Mouse (Mus musculus): ENCODE data around the gene Muc4. TPM values are rescaled to one million over a fixed set of nuclear protein-coding genes. Genes with fewer than 3 reads are reported as not detected.

Muc4 gene
- total and polyA plus RNA-seq, 3 experiments, result not detected

- TF ChIP-seq ELF1 (IDR thresholded peaks at IDR 0.05; ENCODE audit: low read depth, low read length), result no peak
- TF ChIP-seq RCOR1 (IDR thresholded peaks at IDR 0.05; ENCODE audit: low read depth, low read length), result no peak
- TF ChIP-seq E2F4 (IDR thresholded peaks at IDR 0.05; ENCODE audit: borderline replicate concordance, low read depth, low read length), result no peak
- no peak for TF ChIP-seq CTCF (IDR thresholded peaks at IDR 0.05 in 2 of 3, conservative IDR thresholded peaks at IDR 0.05 in 1 of 3; ENCODE audit: control insufficient read depth in 1 of 3, insufficient read depth in 1 of 3, low read depth in 2 of 3, low read length in 3 of 3, poor library complexity in 1 of 3, severe bottlenecking in 1 of 3)
- no peak for TF ChIP-seq KAT2A (conservative IDR thresholded peaks at IDR 0.05; ENCODE audit: low read depth, low read length)
- TF ChIP-seq NELFE (IDR thresholded peaks at IDR 0.05; ENCODE audit: low read depth, low read length), result no peak
- TF ChIP-seq UBTF (IDR thresholded peaks at IDR 0.05; ENCODE audit: borderline replicate concordance, insufficient read depth, low read depth, low read length), result no peak
- no peak for TF ChIP-seq GABPA (IDR thresholded peaks at IDR 0.05; ENCODE audit: low read depth, low read length)
- no peak for TF ChIP-seq ZMIZ1 (IDR thresholded peaks at IDR 0.05; ENCODE audit: low read depth, low read length)
- TF ChIP-seq MYB (IDR thresholded peaks at IDR 0.05; ENCODE audit: low read depth, low read length), result no peak
- no peak for TF ChIP-seq JUND (IDR thresholded peaks at IDR 0.05; ENCODE audit: low read depth, low read length)
- TF ChIP-seq MEF2A (IDR thresholded peaks at IDR 0.05; ENCODE audit: extremely low read depth, insufficient replicate concordance, low read depth, low read length, poor library complexity, severe bottlenecking), result no peak
- TF ChIP-seq MYC (IDR thresholded peaks at IDR 0.05; ENCODE audit: low read depth, low read length), result no peak
- Histone ChIP-seq H3K79me2 (ENCODE audit: control insufficient read depth, insufficient read depth, low read length, poor library complexity) (no peaks in the 10 kb centered on the region), H3K4me1 (ENCODE audit: control insufficient read depth in 1 of 2, insufficient read depth in 2 of 2, low read length in 2 of 2) (no peaks in the 10 kb centered on the region), H3K4me3 (ENCODE audit: control insufficient read depth in 1 of 2, insufficient read depth in 1 of 2, low read depth in 2 of 2, low read length in 2 of 2) (no peak overlapping the region), H3K27me3 (ENCODE audit: control insufficient read depth in 1 of 2, insufficient read depth in 2 of 2, low read length in 2 of 2) (peaks cover under 1 to 9% of the 10 kb centered on the region in 2 experiments), H3K27ac (ENCODE audit: control insufficient read depth, low read depth, low read length) (no peak overlapping the region), H3K36me3 (ENCODE audit: control insufficient read depth in 1 of 2, insufficient read depth in 2 of 2, low read length in 2 of 2) (no peaks in the 10 kb centered on the region), H3K9me3 (replicated peaks; ENCODE audit: insufficient read depth, low read length) (no peaks in the 10 kb centered on the region), H3K9ac (ENCODE audit: control insufficient read depth, low read depth, low read length, poor library complexity, severe bottlenecking) (no peak overlapping the region)
- DNase-seq (ENCODE audit: low read depth, low spot score), result no peak
Measured at GRCm38 (mm10) chr16:32790056-32790455, 54.4 kb downstream of the Muc4 start.

- Histone ChIP-seq H3K27ac (ENCODE audit: control insufficient read depth, low read depth, low read length) (no peak overlapping the region), H3K9me3 (replicated peaks; ENCODE audit: insufficient read depth, low read length) (no peaks in the 10 kb centered on the region), H3K79me2 (ENCODE audit: control insufficient read depth, insufficient read depth, low read length, poor library complexity) (no peaks in the 10 kb centered on the region), H3K27me3 (ENCODE audit: control insufficient read depth in 1 of 2, insufficient read depth in 2 of 2, low read length in 2 of 2) (peaks cover 0 to 4% of the 10 kb centered on the region in 2 experiments; a peak in 3 of 4 replicates), H3K9ac (ENCODE audit: control insufficient read depth, low read depth, low read length, poor library complexity, severe bottlenecking) (no peak overlapping the region), H3K4me1 (ENCODE audit: control insufficient read depth in 1 of 2, insufficient read depth in 2 of 2, low read length in 2 of 2) (no peaks in the 10 kb centered on the region), H3K4me3 (ENCODE audit: control insufficient read depth in 1 of 2, insufficient read depth in 1 of 2, low read depth in 2 of 2, low read length in 2 of 2) (no peak overlapping the region), H3K36me3 (ENCODE audit: control insufficient read depth in 1 of 2, insufficient read depth in 2 of 2, low read length in 2 of 2) (no peaks in the 10 kb centered on the region; a peak in 1 of 4 replicates)
- peak; percentile 30 for DNase-seq (ENCODE audit: low read depth, low spot score)
- TF ChIP-seq EP300 (IDR thresholded peaks at IDR 0.05; ENCODE audit: low read depth in 1 of 2, low read length in 2 of 2) (peak in 1 of 2 experiments; percentile 27; a peak in 1 of 4 replicates), ELF1 (IDR thresholded peaks at IDR 0.05; ENCODE audit: low read depth, low read length) (no peak), MEF2A (IDR thresholded peaks at IDR 0.05; ENCODE audit: extremely low read depth, insufficient replicate concordance, low read depth, low read length, poor library complexity, severe bottlenecking) (no peak), HCFC1 (IDR thresholded peaks at IDR 0.05; ENCODE audit: low read depth, low read length) (no peak), RCOR1 (IDR thresholded peaks at IDR 0.05; ENCODE audit: low read depth, low read length) (0 out of 2 replicates have a peak, but pooled peaks have one; percentile 22), UBTF (IDR thresholded peaks at IDR 0.05; ENCODE audit: borderline replicate concordance, insufficient read depth, low read depth, low read length) (no peak), JUND (IDR thresholded peaks at IDR 0.05; ENCODE audit: low read depth, low read length) (no peak), SIN3A (IDR thresholded peaks at IDR 0.05; ENCODE audit: low read length) (no peak), MYC (IDR thresholded peaks at IDR 0.05; ENCODE audit: low read depth, low read length) (no peak), GABPA (IDR thresholded peaks at IDR 0.05; ENCODE audit: low read depth, low read length) (no peak), POLR2AphosphoS5 (IDR thresholded peaks at IDR 0.05; ENCODE audit: borderline replicate concordance, low read depth, low read length) (no peak), MAX (IDR thresholded peaks at IDR 0.05; ENCODE audit: low read length) (no peak), CTCF (IDR thresholded peaks at IDR 0.05 in 2 of 3, conservative IDR thresholded peaks at IDR 0.05 in 1 of 3; ENCODE audit: control insufficient read depth in 1 of 3, insufficient read depth in 1 of 3, low read depth in 2 of 3, low read length in 3 of 3, poor library complexity in 1 of 3, severe bottlenecking in 1 of 3) (no peak)
Measured at GRCm38 (mm10) chr16:32795177-32795576, 59.5 kb downstream of the Muc4 start.

Measured in MEL (cell line).